Mouse (Mus musculus) fibroblast of lung, adult 2 months (primary cell): Measurements from ENCODE around the gene Lrrc71.

Source experiments
- DNase-seq: peaks from one replicate; pipeline ENCODE4 v3.0.0-alpha.2; 2011; ENCODE audit warnings: low read depth

Gene Lrrc71

GRCm38 (mm10) chr3:87724556-87724955, 23.9 kb downstream of the Lrrc71 start:
- DNase-seq = no peak

- DNase-seq = no peak
Observed at GRCm38 (mm10) chr3:87718525-87718924, 29.9 kb downstream of the Lrrc71 start.
